Mouse (Mus musculus) cerebellum, adult 2 months (tissue): ENCODE data around the gene Vps8. TPM values are rescaled to one million over a fixed set of nuclear protein-coding genes. Genes with fewer than 3 reads are reported as not detected.

ENCODE experiments used
- DNase-seq, 2 experiments: peaks; one replicate each; pipeline ENCODE4 v3.0.0; 2021
- H3K27ac ChIP-seq: fragments of 200-500 bp; 2 replicates; pipeline ENCODE4 v1.5.1; 2012; ENCODE audit warnings: low read length, control low read depth, inconsistent platforms; ENCODE audit not compliant: insufficient read depth
- H3K27me3 ChIP-seq: fragments of 200-500 bp; 2 replicates; pipeline ENCODE4 v1.6.1; 2012; ENCODE audit warnings: inconsistent platforms, mild to moderate bottlenecking, low read length, moderate library complexity; ENCODE audit not compliant: control insufficient read depth, insufficient read depth
- H3K4me1 ChIP-seq: fragments of 200-500 bp; 2 replicates; pipeline ENCODE4 v1.6.1; 2011; ENCODE audit warnings: low read length; ENCODE audit not compliant: control insufficient read depth, insufficient read depth
- H3K4me3 ChIP-seq: fragments of 200-500 bp; replicated peaks from 2 replicates; pipeline ENCODE3; 2011; ENCODE audit warnings: mild to moderate bottlenecking, low read depth, low read length, control low read depth; ENCODE audit not compliant: insufficient read depth
- CTCF ChIP-seq: fragments of 200-500 bp; IDR thresholded peaks from 2 replicates; pipeline ENCODE4 v1.5.1; 2011; ENCODE audit warnings: low read depth, mild to moderate bottlenecking, control low read depth, low read length, moderate library complexity, borderline replicate concordance; ENCODE audit not compliant: insufficient read depth
- POLR2A ChIP-seq: fragments of 200-500 bp; IDR thresholded peaks from 2 replicates; pipeline ENCODE4 v1.6.1; 2011; ENCODE audit warnings: low read length, control low read depth, borderline replicate concordance; ENCODE audit not compliant: insufficient read depth
- WGBS: fragments of 180-500 bp; shearing (Covaris S2); methylation state at CpG from one replicate; pipeline ENCODE4 v1.1.7; 2018; 5-methylcytosine and 5-hydroxymethylcytosine counted together
- polyA plus RNA-seq: library from polyadenylated mRNA; depleted of rRNA; stranded (reverse); fragments of >200 nt; gene quantifications from 2 replicates; pipeline ENCODE4 v1.2.3, GENCODE M21; 2012

The Vps8 gene
- polyA plus RNA-seq, 1 experiment: 26.3 TPM

- WGBS: 64% methylated on average over 6 of the region's 6 CpGs
- Histone ChIP-seq H3K27me3 (no peaks in the 10 kb centered on the region), H3K4me3 (no peak overlapping the region), H3K27ac (no peak overlapping the region), H3K4me1 (no peaks in the 10 kb centered on the region)
- TF ChIP-seq POLR2A: no peak
- no peak for TF ChIP-seq CTCF
- DNase-seq: no peak
Measured at GRCm38 (mm10) chr16:21405224-21405969, 17.5 kb upstream of the Vps8 start.

- Histone ChIP-seq H3K4me1 (no peaks in the 10 kb centered on the region), H3K4me3 (no peak overlapping the region), H3K27me3 (no peaks in the 10 kb centered on the region), H3K27ac (no peak overlapping the region)
- WGBS: 77% methylated on average over 6 of the region's 6 CpGs
- DNase-seq: no peak
- TF ChIP-seq POLR2A: no peak
- TF ChIP-seq CTCF: no peak
Measured at GRCm38 (mm10) chr16:21406136-21406535, 16.8 kb upstream of the Vps8 start.

- Histone ChIP-seq H3K4me1 (no peaks in the 10 kb centered on the region), H3K27me3 (no peaks in the 10 kb centered on the region), H3K27ac (no peak overlapping the region), H3K4me3 (no peak overlapping the region)
- TF ChIP-seq CTCF (no peak), POLR2A (no peak)
- DNase-seq: no peak
Measured at GRCm38 (mm10) chr16:21411779-21412178, 11.1 kb upstream of the Vps8 start.

- Histone ChIP-seq H3K4me1 (no peaks in the 10 kb centered on the region), H3K27me3 (no peaks in the 10 kb centered on the region), H3K4me3 (no peak overlapping the region), H3K27ac (no peak overlapping the region)
- TF ChIP-seq CTCF (peak; percentile 98), POLR2A (no peak)
- WGBS: 18% methylated on average over 8 of the region's 8 CpGs
- peak; percentile 54 to 61 for DNase-seq
Measured at GRCm38 (mm10) chr16:21412593-21413047, 10.3 kb upstream of the Vps8 start.

GRCm38 (mm10) chr16:21413819-21414218, 9.1 kb upstream of the Vps8 start:
- H3K27ac ChIP-seq: no peak overlapping the region
- 77% methylated on average over 3 of the region's 3 CpGs for WGBS
- no peak for TF ChIP-seq POLR2A
- TF ChIP-seq CTCF: no peak
- H3K27me3 ChIP-seq: no peaks in the 10 kb centered on the region
- no peak overlapping the region for H3K4me3 ChIP-seq
- H3K4me1 ChIP-seq: no peaks in the 10 kb centered on the region
- DNase-seq: no peak

GRCm38 (mm10) chr16:21415128-21415527, 7.8 kb upstream of the Vps8 start:
- no peaks in the 10 kb centered on the region for H3K27me3 ChIP-seq
- DNase-seq: no peak
- no peak overlapping the region for H3K27ac ChIP-seq
- no peak overlapping the region for H3K4me3 ChIP-seq
- WGBS: 90% methylated on average over 8 of the region's 8 CpGs
- TF ChIP-seq CTCF: no peak
- no peak for TF ChIP-seq POLR2A
- H3K4me1 ChIP-seq: no peaks in the 10 kb centered on the region

GRCm38 (mm10) chr16:21418012-21418411, 4.9 kb upstream of the Vps8 start:
- Histone ChIP-seq H3K27me3 (no peaks in the 10 kb centered on the region), H3K4me3 (no peak overlapping the region), H3K27ac (no peak overlapping the region), H3K4me1 (no peaks in the 10 kb centered on the region)
- WGBS: 58% methylated on average over 5 of the region's 5 CpGs
- DNase-seq: no peak
- no peak for TF ChIP-seq CTCF
- TF ChIP-seq POLR2A: no peak

GRCm38 (mm10) chr16:21423546-21423910, 610 bp downstream of the Vps8 start:
- no peak for DNase-seq
- TF ChIP-seq POLR2A: no peak
- TF ChIP-seq CTCF: no peak

More at GRCm38 (mm10) chr16:21423546-21423910, 610 bp downstream of the Vps8 start:
- no peaks in the 10 kb centered on the region for H3K4me1 ChIP-seq
- WGBS: 3% methylated on average over 10 of the region's 10 CpGs
- H3K4me3 ChIP-seq: peak overlapping the region; percentile 83
- no peaks in the 10 kb centered on the region for H3K27me3 ChIP-seq
- peak overlapping the region; percentile 35; the same call in 1 of the 2 replicates for H3K27ac ChIP-seq
